Mouse (Mus musculus) embryonic facial prominence, embryonic 11.5 days (tissue): ENCODE measurements around the gene Igfbp4. TPM values are rescaled to one million over a fixed set of nuclear protein-coding genes. Genes with fewer than 3 reads are reported as not detected.
A peak's percentile ranks its signal among the peaks of the same experiment; 100 is the strongest.

Experiments
- ATAC-seq: fragments of 200-750 bp; cut with Nextera tagmentation; replicated peaks from 2 replicates; pipeline ENCODE4 v1.8.0; 2017; ENCODE audit warnings: low read depth; ENCODE audit not compliant: insufficient number of reproducible peaks, low FRiP score, low TSS enrichment
- DNase-seq: peaks from one replicate; pipeline ENCODE4 v3.0.0-alpha.2; 2015; ENCODE audit warnings: low spot score
- H3K27ac ChIP-seq: fragments of 300-500 bp; sonication (generic); replicated peaks from 2 replicates; pipeline ENCODE4 v1.5.1; 2014; ENCODE audit warnings: mild to moderate bottlenecking, low read depth, low read length, control low read depth
- H3K27me3 ChIP-seq: fragments of 300-500 bp; sonication (generic); 2 replicates; pipeline ENCODE4 v1.6.1; 2014; ENCODE audit warnings: mild to moderate bottlenecking, low read length, moderate library complexity, mixed read lengths; ENCODE audit not compliant: control insufficient read depth, insufficient read depth
- H3K36me3 ChIP-seq: fragments of 300-500 bp; sonication (generic); replicated peaks from 2 replicates; pipeline ENCODE4 v1.6.1; 2014; ENCODE audit warnings: low read depth, mild to moderate bottlenecking, low read length, moderate library complexity, mixed read lengths; ENCODE audit not compliant: control insufficient read depth, insufficient read depth
- H3K4me1 ChIP-seq: fragments of 300-500 bp; sonication (generic); 2 replicates; pipeline ENCODE4 v1.6.1; 2014; ENCODE audit warnings: low read length, mixed read lengths; ENCODE audit not compliant: control insufficient read depth, insufficient read depth
- H3K4me2 ChIP-seq: fragments of 300-500 bp; sonication (generic); 2 replicates; pipeline ENCODE4 v1.6.1; 2014; ENCODE audit warnings: low read depth, mild to moderate bottlenecking, control low read depth, low read length, moderate library complexity
- H3K4me3 ChIP-seq: fragments of 300-500 bp; sonication (generic); 2 replicates; pipeline ENCODE4 v1.5.1; 2014; ENCODE audit warnings: low read depth, low read length, control low read depth
- H3K9ac ChIP-seq: fragments of 300-500 bp; sonication (generic); replicated peaks from 2 replicates; pipeline ENCODE4 v1.6.1; 2014; ENCODE audit warnings: mild to moderate bottlenecking, control low read depth, low read length
- H3K9me3 ChIP-seq: fragments of 300-500 bp; sonication (generic); replicated peaks from 2 replicates; pipeline ENCODE4 v1.6.1; 2016; ENCODE audit warnings: mild to moderate bottlenecking, low read length, inconsistent platforms, mixed read lengths; ENCODE audit not compliant: control insufficient read depth
- WGBS: fragments of 180-500 bp; shearing (Covaris S2); extraction: QIAGEN DNeasy Blood & Tissue Kit; methylation state at CpG from one replicate; pipeline ENCODE4 v1.1.7; 2014; 5-methylcytosine and 5-hydroxymethylcytosine counted together
- polyA plus RNA-seq: library from polyadenylated mRNA; unstranded; fragments of >200 nt; fragmentation: Nextera tagmentation; extraction: Ambion mirVana; gene quantifications from 2 replicates; pipeline ENCODE4 v1.2.1, GENCODE M21; 2014

Igfbp4 gene
- polyA plus RNA-seq, 1 experiment from 2014 or later = 477 TPM

- Histone ChIP-seq H3K36me3 (peaks cover 7% of the 10 kb centered on the region; the same call in 1 of the 2 replicates), H3K4me3 (peak overlapping the region; percentile 21), H3K9ac (no peak overlapping the region), H3K9me3 (no peaks in the 10 kb centered on the region), H3K4me2 (peak overlapping the region; percentile 10), H3K27me3 (no peaks in the 10 kb centered on the region), H3K27ac (0 out of 2 replicates have a peak overlapping the region, but pooled peaks have one; percentile 9), H3K4me1 (peaks cover 8% of the 10 kb centered on the region)
- WGBS = 64% methylated on average over 6 of the region's 6 CpGs
- DNase-seq (no peak), ATAC-seq (no peak)
Measured at GRCm38 (mm10) chr11:99043632-99044031, 2.6 kb downstream of the Igfbp4 start.

DNA sequence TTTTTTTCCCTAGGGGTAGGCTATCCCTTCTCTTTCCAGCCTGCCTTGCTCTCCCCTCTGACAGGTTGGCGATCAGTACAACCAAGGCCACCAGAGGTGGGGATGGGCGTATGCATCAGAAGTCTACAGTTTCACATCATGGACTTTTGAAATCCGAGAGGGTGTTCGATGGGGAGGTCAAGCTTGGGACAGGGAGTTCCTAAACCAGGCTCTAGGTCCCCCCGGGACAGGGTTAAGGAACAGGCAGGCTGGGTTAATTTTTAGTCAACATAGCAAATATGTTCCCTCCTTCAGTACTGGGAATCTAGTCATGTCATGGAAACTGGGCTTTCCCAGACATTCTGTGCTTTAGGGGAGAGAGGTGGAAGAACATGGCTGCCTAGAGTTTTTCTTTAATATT is 3.3 kb downstream of the Igfbp4 start:
- no peak overlapping the region for H3K27ac ChIP-seq
- no peak overlapping the region for H3K4me3 ChIP-seq
- no peak overlapping the region for H3K9ac ChIP-seq
- ATAC-seq (no peak), DNase-seq (no peak)
- H3K4me2 ChIP-seq = peak overlapping the region; percentile 10
- 42% methylated on average over 5 of the region's 5 CpGs for WGBS
- H3K36me3 ChIP-seq = peaks cover 14% of the 10 kb centered on the region; the same call in 1 of the 2 replicates
- H3K9me3 ChIP-seq = no peaks in the 10 kb centered on the region
- H3K4me1 ChIP-seq = peaks cover 8% of the 10 kb centered on the region
- no peaks in the 10 kb centered on the region for H3K27me3 ChIP-seq

- H3K27ac ChIP-seq = no peak overlapping the region
- peaks cover 22% of the 10 kb centered on the region for H3K36me3 ChIP-seq
- WGBS = 74% methylated on average over 12 of the region's 12 CpGs
- DNase-seq = no peak
- H3K4me3 ChIP-seq = peak overlapping the region; percentile 10; the same call in 1 of the 2 replicates
- no peak for ATAC-seq
- no peaks in the 10 kb centered on the region for H3K27me3 ChIP-seq
- peaks cover 8% of the 10 kb centered on the region for H3K4me1 ChIP-seq
- H3K9me3 ChIP-seq = no peaks in the 10 kb centered on the region
- H3K9ac ChIP-seq = no peak overlapping the region; the same call in 1 of the 2 replicates
- peak overlapping the region; percentile 10 for H3K4me2 ChIP-seq
Measured at GRCm38 (mm10) chr11:99045159-99045889, 4.3 kb downstream of the Igfbp4 start.

- peak; percentile 87 for DNase-seq
- no peaks in the 10 kb centered on the region for H3K9me3 ChIP-seq
- 23% methylated on average over 5 of the region's 5 CpGs for WGBS
- H3K27ac ChIP-seq = peak overlapping the region; percentile 79
- peak overlapping the region; percentile 3; the same call in 1 of the 2 replicates for H3K4me3 ChIP-seq
- no peaks in the 10 kb centered on the region for H3K27me3 ChIP-seq
- ATAC-seq = no peak
- H3K4me2 ChIP-seq = peak overlapping the region; percentile 24; the same call in 1 of the 2 replicates
- H3K36me3 ChIP-seq = peaks cover 37% of the 10 kb centered on the region
- peaks cover 8% of the 10 kb centered on the region for H3K4me1 ChIP-seq
- peak overlapping the region; percentile 25; the same call in 1 of the 2 replicates for H3K9ac ChIP-seq
Measured at GRCm38 (mm10) chr11:99047120-99047519, 6.1 kb downstream of the Igfbp4 start.

GRCm38 (mm10) chr11:99047643-99048042 is 6.6 kb downstream of the Igfbp4 start:
- DNase-seq = no peak
- 64% methylated on average over 2 of the region's 2 CpGs for WGBS
- no peaks in the 10 kb centered on the region for H3K9me3 ChIP-seq
- H3K27me3 ChIP-seq = no peaks in the 10 kb centered on the region
- H3K4me3 ChIP-seq = no peak overlapping the region
- H3K36me3 ChIP-seq = peaks cover 39% of the 10 kb centered on the region
- H3K27ac ChIP-seq = peak overlapping the region; percentile 79
- H3K9ac ChIP-seq = no peak overlapping the region
- H3K4me2 ChIP-seq = peak overlapping the region; percentile 24; the same call in 1 of the 2 replicates
- no peak for ATAC-seq
- H3K4me1 ChIP-seq = peaks cover 8% of the 10 kb centered on the region

- no peak overlapping the region for H3K9ac ChIP-seq
- H3K4me1 ChIP-seq = peaks cover 5% of the 10 kb centered on the region
- H3K4me2 ChIP-seq = no peak overlapping the region; the same call in 1 of the 2 replicates
- peaks cover 17% of the 10 kb centered on the region for H3K36me3 ChIP-seq
- 26% methylated on average over 4 of the region's 4 CpGs for WGBS
- DNase-seq = no peak
- no peak overlapping the region for H3K4me3 ChIP-seq
- no peaks in the 10 kb centered on the region for H3K9me3 ChIP-seq
- H3K27me3 ChIP-seq = no peaks in the 10 kb centered on the region
- ATAC-seq = no peak
- H3K27ac ChIP-seq = peak overlapping the region; percentile 66
Measured at GRCm38 (mm10) chr11:99055143-99055542, 14.1 kb downstream of the Igfbp4 start.

DNA sequence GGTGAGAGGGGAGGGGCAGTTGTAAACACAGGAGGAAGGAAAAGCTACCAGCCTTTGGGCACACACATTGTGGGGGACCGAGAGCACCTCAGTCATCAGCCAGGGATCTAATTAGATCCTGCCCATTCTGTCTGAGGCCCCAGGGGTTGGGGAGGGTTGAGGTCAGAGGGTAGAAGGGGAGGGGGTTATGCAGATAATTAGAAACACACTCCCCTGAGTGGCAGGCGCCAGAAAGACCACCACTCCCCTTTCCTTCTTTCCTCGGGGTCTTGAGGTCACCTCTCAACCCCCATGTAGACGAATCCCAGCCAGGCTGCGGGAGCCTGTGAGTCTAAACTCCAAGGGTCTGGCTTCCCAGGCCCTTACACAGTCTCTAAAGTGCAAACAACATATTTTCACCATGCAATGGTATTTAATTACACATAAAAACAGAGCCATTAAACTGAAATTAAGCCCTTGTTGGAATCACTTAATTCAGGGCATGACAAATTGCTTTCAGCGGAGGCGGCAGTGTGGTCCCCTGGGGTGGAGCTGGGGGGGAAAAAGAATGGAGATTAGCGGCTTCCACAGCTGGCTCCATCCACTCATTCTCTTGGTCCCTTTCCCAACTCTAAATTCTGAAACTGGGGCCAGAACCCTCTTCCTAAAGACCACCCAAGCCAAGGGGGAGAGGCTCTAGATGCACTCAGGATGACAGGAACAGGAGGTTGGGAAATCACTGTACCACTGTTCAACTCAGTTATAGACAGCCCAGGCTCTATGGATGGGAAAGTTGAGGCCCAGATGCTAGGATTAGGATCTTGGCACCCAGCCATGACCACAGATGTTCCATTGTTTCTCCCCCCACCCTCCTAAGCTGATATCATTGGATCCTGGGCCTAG is 14.8 kb downstream of the Igfbp4 start:
- Histone ChIP-seq H3K27ac (peak overlapping the region; percentile 66), H3K4me3 (no peak overlapping the region), H3K9me3 (no peaks in the 10 kb centered on the region), H3K36me3 (peaks cover 13% of the 10 kb centered on the region), H3K9ac (no peak overlapping the region), H3K27me3 (no peaks in the 10 kb centered on the region), H3K4me2 (no peak overlapping the region; the same call in 1 of the 2 replicates), H3K4me1 (peaks cover 5% of the 10 kb centered on the region)
- peak; percentile 81 for DNase-seq
- peak; percentile 78 for ATAC-seq
- 6% methylated on average over 8 of the region's 8 CpGs for WGBS
